Mouse (Mus musculus) spleen, adult 2 months (tissue): Measurements from ENCODE around the gene Foxf1.

Experiments
- CTCF ChIP-seq: fragments of 200-500 bp; IDR thresholded peaks from 2 replicates; pipeline ENCODE4 v1.5.1; 2011; ENCODE audit warnings: mild to moderate bottlenecking, inconsistent platforms; ENCODE audit not compliant: insufficient read depth, insufficient read length, insufficient replicate concordance; ENCODE audit errors: extremely low read depth
- POLR2A ChIP-seq: fragments of 200-500 bp; IDR thresholded peaks from 2 replicates; pipeline ENCODE4 v1.6.1; 2011; ENCODE audit warnings: low read depth, low read length, inconsistent platforms

DNA sequence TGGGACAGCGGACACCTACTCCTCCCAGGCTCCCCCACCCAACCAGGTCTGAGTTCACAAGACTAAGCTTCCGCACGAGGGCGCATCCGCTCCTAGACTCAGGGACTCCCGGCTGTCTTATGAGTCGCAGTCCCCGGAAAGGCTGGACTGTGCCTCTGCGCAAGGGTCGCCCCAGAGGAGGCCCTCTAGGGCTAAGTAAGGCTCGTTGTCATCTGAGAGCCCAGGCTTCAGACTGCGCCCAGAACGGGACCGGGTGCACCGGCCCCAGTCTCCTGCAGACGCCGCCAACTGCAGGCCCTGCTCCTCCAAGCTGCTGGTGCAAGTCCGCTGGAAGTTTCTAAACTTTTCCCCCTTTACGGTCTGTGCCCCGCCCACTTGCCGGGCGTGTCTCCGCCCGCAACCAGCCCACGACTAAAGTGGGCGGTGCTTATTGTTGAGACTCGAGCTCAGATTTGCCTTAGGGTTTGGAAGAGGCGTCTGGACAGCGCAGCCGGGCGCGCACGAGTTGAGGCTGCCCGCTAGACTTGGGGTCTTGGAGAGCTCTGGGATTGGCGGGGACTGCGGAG lies 41.2 kb downstream of the Foxf1 start:
- TF ChIP-seq CTCF: no peak
- no peak for TF ChIP-seq POLR2A
